Mouse (Mus musculus): Measurements from ENCODE around the gene Shpk.

GRCm38 (mm10) chr11:73175612-73176011 lies 23.6 kb upstream of the Shpk start:
- no peak for TF ChIP-seq EP300 (optimal IDR thresholded peaks at IDR 0.05)
- TF ChIP-seq CTCF (IDR thresholded peaks at IDR 0.05; ENCODE audit: low read depth): no peak
